Mouse (Mus musculus): Measurements from ENCODE around the gene 1700014D04Rik.
A peak's percentile ranks its signal among the peaks of the same experiment; 100 is the strongest.
"Not testable (repeated sequence)": the region's sequence is repeated elsewhere in the genome, so short reads cannot be mapped to it uniquely, and the experiment has no call there.

Gene 1700014D04Rik

GRCm38 (mm10) chr13:59735190-59735589, 11.4 kb downstream of the 1700014D04Rik start:
- peak; percentile 22 for DNase-seq (ENCODE audit: low read depth)

GRCm38 (mm10) chr13:59734347-59734746, 12.2 kb downstream of the 1700014D04Rik start:
- not testable (repeated sequence) for DNase-seq (ENCODE audit: low read depth)

DNA sequence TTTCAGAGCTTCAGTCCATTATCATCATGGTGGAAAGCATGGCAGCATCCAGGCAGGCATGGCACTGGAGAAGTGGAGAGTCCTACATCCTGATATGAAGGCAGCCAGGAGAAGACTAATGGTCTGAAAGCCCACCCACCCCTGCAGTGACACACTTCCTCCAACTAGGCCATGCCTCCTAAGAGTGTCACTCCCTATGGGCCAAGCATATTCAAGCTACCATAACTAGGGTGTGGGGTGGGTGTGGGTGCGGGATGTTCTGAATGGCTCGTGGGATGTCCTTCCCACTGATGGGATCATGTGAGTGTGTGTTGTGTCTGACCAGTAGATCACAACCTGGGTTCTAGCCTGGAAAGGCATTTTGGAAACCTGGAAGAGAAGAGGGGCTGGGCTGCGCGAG, 12.6 kb downstream of the 1700014D04Rik start:
- DNase-seq (ENCODE audit: low read depth): no peak

GRCm38 (mm10) chr13:59731652-59732051, 14.9 kb downstream of the 1700014D04Rik start, which contains the start of gene Spata31d1d:
Spata31d1d (minus strand) TSS chr13:59731752.
- DNase-seq (ENCODE audit: low read depth): no peak

DNA sequence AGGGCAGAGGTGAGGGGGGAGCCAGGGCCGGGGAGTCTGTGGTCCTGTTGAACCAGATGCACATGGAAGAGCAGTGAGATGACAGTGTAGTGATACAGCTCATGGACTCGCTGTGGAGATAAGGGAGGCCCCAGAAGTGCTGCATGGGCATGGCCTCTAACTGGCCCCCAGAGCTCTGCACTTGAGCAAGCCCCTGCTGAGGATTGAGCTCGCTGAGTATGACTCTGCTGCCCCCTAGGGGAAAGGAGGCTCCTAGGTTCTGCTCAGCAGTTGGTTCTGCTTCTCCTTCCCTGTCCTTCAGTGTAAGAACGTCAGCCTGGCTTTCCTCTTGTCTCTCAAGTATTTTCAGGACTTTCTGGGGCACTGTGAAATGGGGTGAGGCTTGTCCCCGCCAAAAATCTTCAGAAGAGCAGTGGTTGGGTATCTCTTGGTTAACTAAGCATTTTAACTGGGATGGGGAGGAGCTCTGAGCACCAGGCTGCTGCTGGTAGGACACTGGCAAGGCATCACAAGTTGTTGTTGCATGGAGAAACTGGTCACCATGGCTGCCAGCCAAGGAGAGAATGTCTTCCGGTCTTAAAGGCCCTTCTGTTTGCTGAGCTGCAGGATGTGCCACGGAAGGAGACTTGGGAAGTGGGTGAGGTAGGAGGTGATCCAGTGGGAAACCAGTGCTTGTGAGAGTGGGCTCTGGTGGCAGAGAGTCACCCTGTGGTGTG, 18.0 kb downstream of the 1700014D04Rik start:
- peak; percentile 35 for DNase-seq (ENCODE audit: low read depth)

GRCm38 (mm10) chr13:59726139-59726867, 20.2 kb downstream of the 1700014D04Rik start:
- no peak for DNase-seq (ENCODE audit: low read depth)

GRCm38 (mm10) chr13:59722089-59722488, 24.5 kb downstream of the 1700014D04Rik start:
- not testable (repeated sequence) for DNase-seq (ENCODE audit: low read depth)

DNA sequence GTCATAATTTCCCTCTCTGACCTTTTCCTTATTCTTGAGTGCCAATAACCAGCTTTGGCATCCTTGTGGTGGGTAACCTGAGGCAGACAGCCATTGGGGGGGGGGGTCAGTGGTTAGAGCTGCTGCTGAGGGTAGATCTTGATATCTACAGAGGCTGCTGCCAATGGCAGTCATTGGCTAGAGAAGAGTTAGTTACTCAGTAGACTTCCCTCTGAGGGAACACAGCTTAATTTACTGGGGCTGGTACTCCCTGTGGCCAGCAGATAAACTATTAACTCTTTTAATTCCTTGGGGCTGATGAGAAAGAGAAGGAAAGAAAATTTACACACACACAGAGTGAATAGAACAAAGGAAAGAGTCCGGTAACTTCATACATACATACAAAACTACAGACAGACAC, 27.1 kb downstream of the 1700014D04Rik start:
- DNase-seq (ENCODE audit: low read depth): no peak

GRCm38 (mm10) chr13:59718857-59719440, 27.6 kb downstream of the 1700014D04Rik start:
- peak; percentile 26 for DNase-seq (ENCODE audit: low read depth)

GRCm38 (mm10) chr13:59713710-59714109, 32.8 kb downstream of the 1700014D04Rik start:
- no peak for DNase-seq (ENCODE audit: low read depth)

- DNase-seq (ENCODE audit: low read depth): not testable (repeated sequence)
Observed at GRCm38 (mm10) chr13:59711984-59712383, 34.6 kb downstream of the 1700014D04Rik start, which contains the start of gene Spata31d1b. Spata31d1b (plus strand) TSS chr13:59712284.

GRCm38 (mm10) chr13:59710230-59710629, 36.3 kb downstream of the 1700014D04Rik start, which contains the start of gene Spata31d1a:
Spata31d1a (minus strand) TSS chr13:59710330.
- no peak for DNase-seq (ENCODE audit: low read depth)

- DNase-seq (ENCODE audit: low read depth): no peak
Observed at GRCm38 (mm10) chr13:59704562-59704961, 42.0 kb downstream of the 1700014D04Rik start.

- DNase-seq (ENCODE audit: low read depth): no peak
Observed at GRCm38 (mm10) chr13:59703514-59703913, 43.0 kb downstream of the 1700014D04Rik start.

GRCm38 (mm10) chr13:59700137-59700536, 46.4 kb downstream of the 1700014D04Rik start:
- DNase-seq (ENCODE audit: low read depth): not testable (repeated sequence)

DNA sequence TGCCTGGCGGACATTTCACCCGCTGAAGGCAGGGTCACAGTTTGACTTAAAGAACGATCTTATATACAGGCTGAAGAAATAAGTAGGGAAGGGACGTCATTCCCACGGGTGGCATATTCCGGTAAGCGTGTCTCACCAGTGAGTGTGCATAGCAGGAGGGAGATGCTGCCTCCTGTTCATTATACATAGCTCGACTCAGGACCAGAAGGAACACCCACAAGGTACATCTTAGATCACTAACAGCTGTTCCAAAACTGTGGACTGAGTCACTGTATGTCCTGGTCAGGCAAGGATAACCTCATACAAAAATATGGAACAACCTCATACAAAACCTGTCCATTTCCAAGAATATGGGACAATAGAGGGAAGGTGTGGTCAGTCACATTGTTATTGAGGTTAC, 47.4 kb downstream of the 1700014D04Rik start:
- no peak for DNase-seq (ENCODE audit: low read depth)

DNA sequence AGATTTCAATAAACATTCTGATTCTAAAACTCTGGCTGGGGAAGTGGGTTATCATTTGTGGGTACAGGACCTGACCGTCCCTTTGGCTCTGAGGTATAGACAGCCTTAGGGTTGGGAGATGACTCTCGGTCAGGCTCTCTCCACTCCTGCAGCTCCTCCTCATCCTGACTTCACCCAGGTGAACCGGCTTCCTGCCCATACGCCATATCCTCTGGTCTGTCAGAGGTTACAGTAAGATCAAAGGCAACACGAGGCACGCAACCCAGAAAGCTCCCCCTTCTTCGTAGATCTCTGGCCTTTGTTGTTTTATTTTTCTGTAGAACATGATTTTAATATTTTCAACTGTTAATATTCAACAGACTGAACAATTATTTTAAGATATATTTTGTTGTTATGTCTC, 50.8 kb downstream of the 1700014D04Rik start:
- no peak for DNase-seq (ENCODE audit: low read depth)

DNA sequence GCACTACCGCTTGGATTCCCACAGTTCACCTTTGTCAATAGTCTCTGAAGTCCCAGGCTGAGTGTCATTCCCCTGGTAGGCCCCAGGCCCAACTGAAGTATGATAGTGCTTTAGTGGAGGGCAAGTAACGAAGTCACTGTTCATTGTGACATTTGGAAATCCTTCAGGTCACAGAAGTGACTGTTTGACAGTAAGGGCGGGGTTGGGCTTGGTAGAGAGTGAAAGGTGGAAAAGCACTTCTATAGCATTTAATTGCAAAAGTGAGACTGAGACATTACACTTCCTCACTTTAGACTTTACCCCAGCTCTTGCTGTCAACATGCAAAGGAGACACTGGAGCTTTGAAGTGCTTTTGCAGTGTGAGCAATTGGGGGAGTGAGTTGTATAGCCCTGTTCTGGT, 52.5 kb downstream of the 1700014D04Rik start, which contains the start of gene 4921517D22Rik:
Gene 4921517D22Rik (minus strand): TSS at position 101 of the 400 bp plus-strand sequence.
- no peak for DNase-seq (ENCODE audit: low read depth)

DNA sequence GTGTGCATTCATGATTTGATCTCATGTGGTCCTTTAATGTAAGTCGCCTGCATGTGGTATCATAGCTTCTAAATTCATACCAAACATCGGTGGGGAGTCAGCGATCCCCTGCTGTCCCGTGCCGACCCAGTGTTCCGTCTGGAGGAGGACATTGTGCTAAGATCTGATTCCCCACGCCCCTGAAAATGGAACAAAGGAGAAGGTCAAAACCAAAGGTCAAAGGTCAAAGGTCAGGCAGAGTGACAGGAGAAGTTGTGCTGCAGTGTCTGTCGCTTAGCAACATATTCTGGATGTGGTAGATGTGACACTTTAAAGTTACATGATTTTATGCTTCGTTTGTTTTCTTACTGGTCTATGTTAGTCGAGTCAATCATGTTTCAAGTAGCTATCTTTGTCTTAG, 55.1 kb downstream of the 1700014D04Rik start:
- no peak for DNase-seq (ENCODE audit: low read depth)
